ENCODE assay signal across 12 mouse cellular contexts in genomic region chr14:47581681-47582080, GRCm38 (mm10). TPM values are rescaled to one million over a fixed set of nuclear protein-coding genes. Genes with fewer than 3 reads are reported as not detected.
DNase-seq lines count a peak whose midpoint lies in the region; ATAC-seq and TF ChIP-seq lines count a peak whose summit lies in the region.
"Had no signal": no experiment of that assay in that cellular context is flagged by ENCODE, and none has a peak within 500 bp of the region (broad histone marks: within the 10 kb centered on the region; RNA-seq: fewer than 3 reads in every experiment).

No protein-coding gene starts in this region.

- H3K27me3 ChIP-seq in forebrain, postnatal 0 days (ENCODE audit: insufficient read depth, low read length): no peaks in the 10 kb centered on the region
- H3K27me3 ChIP-seq in forebrain, embryonic 15.5 days: 0 out of 2 replicates have a peak, but pooled peaks cover 3% of the 10 kb centered on the region
- H3K27me3 ChIP-seq in forebrain, embryonic 16.5 days (replicated peaks; ENCODE audit: control insufficient read depth, insufficient read depth, low read length): no peaks in the 10 kb centered on the region

- peak; percentile 28 for TF ChIP-seq CTCF in forebrain, postnatal 0 days (IDR thresholded peaks at IDR 0.05; ENCODE audit: low read depth)

- no peak overlapping the region for H3K27ac ChIP-seq in forebrain, postnatal 0 days (ENCODE audit: low read depth, low read length)
- no peak overlapping the region for H3K27ac ChIP-seq in forebrain, embryonic 15.5 days (replicated peaks)
- no peak overlapping the region for H3K27ac ChIP-seq in forebrain, embryonic 16.5 days (ENCODE audit: low read length)

- ATAC-seq in forebrain, postnatal 0 days: no peak
- ATAC-seq in forebrain, embryonic 15.5 days (replicated peaks): no peak
- no peak for ATAC-seq in megakaryocyte-erythroid progenitor cell, adult 5-6 weeks (replicated peaks; ENCODE audit: low FRiP score, low TSS enrichment, poor library complexity, severe bottlenecking)
- ATAC-seq in forebrain, embryonic 16.5 days: no peak

- peak; percentile 10 for DNase-seq in forebrain, postnatal 0 days
- DNase-seq in kidney, postnatal 4 days: peak; percentile 3
- DNase-seq in kidney, adult 8-10 months: no peak
- DNase-seq in retina, postnatal 1 day: peak; percentile 10
- DNase-seq in retina, embryonic 14.5 days (ENCODE audit: low spot score): no peak
- DNase-seq: cerebellum, adult 9-10 months; thymus, adult 18-20 months had no signal

- H3K9ac ChIP-seq in forebrain, postnatal 0 days: no peak overlapping the region
- H3K9ac ChIP-seq in forebrain, embryonic 15.5 days (replicated peaks): no peak overlapping the region
- H3K9ac ChIP-seq in forebrain, embryonic 16.5 days (replicated peaks; ENCODE audit: low read depth, low read length): no peak overlapping the region

- no peak overlapping the region for H3K4me2 ChIP-seq in forebrain, postnatal 0 days (ENCODE audit: low read depth)
- H3K4me2 ChIP-seq in forebrain, embryonic 15.5 days (replicated peaks): no peak overlapping the region
- no peak overlapping the region for H3K4me2 ChIP-seq in forebrain, embryonic 16.5 days (ENCODE audit: low read length)
- H3K4me2 ChIP-seq: heart, embryonic 11.5 days had no signal

- no peak overlapping the region for H3K4me3 ChIP-seq in forebrain, postnatal 0 days (ENCODE audit: low read depth, low read length)
- H3K4me3 ChIP-seq in forebrain, embryonic 15.5 days: no peak overlapping the region
- no peak overlapping the region for H3K4me3 ChIP-seq in forebrain, embryonic 16.5 days (replicated peaks; ENCODE audit: low read length)
- H3K4me3 ChIP-seq: erythroblast, embryonic 14.5 days had no signal

- no peaks in the 10 kb centered on the region for H3K36me3 ChIP-seq in forebrain, postnatal 0 days (ENCODE audit: insufficient read depth)
- H3K36me3 ChIP-seq in forebrain, embryonic 15.5 days: no peaks in the 10 kb centered on the region
- no peaks in the 10 kb centered on the region for H3K36me3 ChIP-seq in forebrain, embryonic 16.5 days (ENCODE audit: control insufficient read depth, insufficient read depth)

- H3K4me1 ChIP-seq in forebrain, postnatal 0 days (ENCODE audit: insufficient read depth): no peaks in the 10 kb centered on the region
- H3K4me1 ChIP-seq in forebrain, embryonic 15.5 days: no peaks in the 10 kb centered on the region
- H3K4me1 ChIP-seq in forebrain, embryonic 16.5 days (replicated peaks; ENCODE audit: control insufficient read depth, insufficient read depth, low read length): no peaks in the 10 kb centered on the region

- WGBS in forebrain, postnatal 0 days: 71% methylated on average over 2 of the region's 2 CpGs
- WGBS in forebrain, embryonic 15.5 days: 65% methylated on average over 2 of the region's 2 CpGs
- 70% methylated on average over 2 of the region's 2 CpGs for WGBS in forebrain, embryonic 16.5 days

- H3K9me3 ChIP-seq in forebrain, postnatal 0 days (ENCODE audit: low read length): no peaks in the 10 kb centered on the region
- H3K9me3 ChIP-seq in forebrain, embryonic 15.5 days: no peaks in the 10 kb centered on the region
- no peaks in the 10 kb centered on the region for H3K9me3 ChIP-seq in forebrain, embryonic 16.5 days (ENCODE audit: control insufficient read depth, low read length)

RNA-seq across cellular contexts. Expression of gene Atg14, which starts 11.2 kb away (rescaled TPM):
- total RNA-seq in forebrain, postnatal 0 days (2014; rRNA removed): 8.1 and 10.1 TPM in 2 replicates
- 22.0 and 31.7 TPM in 2 replicates for polyA plus RNA-seq in forebrain, postnatal 0 days (2015; fragmentation: Nextera tagmentation; extraction: Ambion mirVana)
- polyA plus RNA-seq in forebrain, embryonic 15.5 days (2015; fragmentation: Nextera tagmentation; extraction: Ambion mirVana): 21.8 and 22.6 TPM in 2 replicates
- 6.1 and 8.4 TPM in 2 replicates for total RNA-seq in megakaryocyte-erythroid progenitor cell, adult 5-6 weeks (2014; fragmentation: Nextera tagmentation)
- 5.7 and 17.3 TPM in 2 replicates for total RNA-seq in megakaryocyte-erythroid progenitor cell, adult 5-6 weeks (2017)
- polyA plus RNA-seq in forebrain, embryonic 16.5 days (2015; fragmentation: Nextera tagmentation; extraction: Ambion mirVana): 22.2 and 26.5 TPM in 2 replicates

Comparison
In these comparisons a context has a peak if more than half of its experiments do, and no peak if none do; other contexts are left out.
1. DNase-seq: peak in forebrain, postnatal 0 days (single experiment), kidney, postnatal 4 days (2 of 2) and retina, postnatal 1 day (single experiment); none in kidney, adult 8-10 months (0 of 2) and retina, embryonic 14.5 days (single experiment).